Mouse (Mus musculus) adrenal gland, adult 18-20 months (tissue): Measurements from ENCODE around the gene Lmbr1. TPM values are rescaled to one million over a fixed set of nuclear protein-coding genes. Genes with fewer than 3 reads are reported as not detected.

Experiments used
- DNase-seq, 2 experiments: peaks; one replicate each; pipeline ENCODE4 v3.0.0; 2021 to 2022; ENCODE audit warnings: low spot score in 2 of 2
- total RNA-seq, 2 experiments: library from RNA; stranded (reverse); gene quantifications; 1 replicate in 1 of 2; 2 replicates in 1 of 2; pipeline ENCODE4 v1.2.3; 2021

Lmbr1 gene
- total RNA-seq, 2 experiments from 2014 or later: 12.2 to 17.1 TPM

GRCm38 (mm10) chr5:29270879-29271278 lies 107.3 kb downstream of the Lmbr1 start:
- no peak for DNase-seq

GRCm38 (mm10) chr5:29253876-29254275 lies 124.3 kb downstream of the Lmbr1 start:
- no peak for DNase-seq

- DNase-seq: no peak
Measured at GRCm38 (mm10) chr5:29251496-29251873, 126.7 kb downstream of the Lmbr1 start.

DNA sequence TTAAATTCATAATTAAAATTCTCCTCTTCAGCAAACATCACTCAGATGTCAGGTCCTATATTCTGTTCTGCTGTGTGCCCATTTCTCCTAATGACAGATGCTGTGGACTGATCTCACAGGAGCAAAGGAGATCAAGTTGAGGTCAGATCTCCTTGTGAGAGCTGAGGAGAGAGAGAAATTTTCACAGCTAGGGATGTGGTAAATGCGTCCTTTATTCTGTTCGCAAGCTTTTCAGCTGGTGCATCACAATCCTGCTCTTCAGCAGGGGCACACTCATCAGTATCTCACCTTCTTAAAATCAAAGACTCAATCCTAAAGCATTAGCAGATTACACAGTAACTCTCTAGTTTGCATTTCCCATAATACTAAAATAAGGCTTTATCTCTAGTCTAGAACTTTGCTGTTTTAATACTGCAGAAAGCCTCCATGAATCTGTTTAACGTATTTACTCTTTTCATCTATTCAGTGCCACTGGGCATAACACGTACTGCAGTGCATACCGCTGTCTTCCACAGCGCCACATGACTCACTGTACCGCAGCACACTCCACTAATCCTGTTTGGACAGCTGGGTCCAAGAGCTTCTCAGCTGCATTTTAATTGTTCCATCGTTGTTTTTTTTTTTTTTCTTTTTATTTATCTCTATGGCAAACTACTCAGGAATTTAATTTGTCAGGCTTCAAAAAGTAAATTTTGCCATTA lies 127.2 kb downstream of the Lmbr1 start:
- no peak for DNase-seq

DNA sequence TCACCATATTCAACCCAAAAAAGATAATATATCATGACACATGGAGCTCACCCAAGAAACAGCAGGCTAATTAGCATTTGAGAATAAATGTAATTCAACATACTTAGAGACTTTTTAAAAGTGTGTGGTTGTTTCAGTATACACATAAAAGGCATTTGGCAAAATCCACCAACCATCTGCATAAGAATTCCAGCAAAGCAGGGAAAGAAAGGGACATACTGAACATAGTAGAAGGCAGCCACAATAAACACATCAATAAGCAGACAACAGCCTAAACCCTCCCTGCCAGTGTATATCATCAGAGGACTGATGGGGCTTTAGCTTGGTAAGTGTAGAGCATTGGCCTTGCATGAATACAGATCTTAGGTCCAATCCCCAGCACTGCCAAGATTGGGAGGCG lies 133.4 kb downstream of the Lmbr1 start:
- no peak for DNase-seq

- DNase-seq: no peak
Measured at GRCm38 (mm10) chr5:29238379-29238778, 139.8 kb downstream of the Lmbr1 start.

GRCm38 (mm10) chr5:29230481-29230880 lies 147.7 kb downstream of the Lmbr1 start:
- no peak for DNase-seq

DNA sequence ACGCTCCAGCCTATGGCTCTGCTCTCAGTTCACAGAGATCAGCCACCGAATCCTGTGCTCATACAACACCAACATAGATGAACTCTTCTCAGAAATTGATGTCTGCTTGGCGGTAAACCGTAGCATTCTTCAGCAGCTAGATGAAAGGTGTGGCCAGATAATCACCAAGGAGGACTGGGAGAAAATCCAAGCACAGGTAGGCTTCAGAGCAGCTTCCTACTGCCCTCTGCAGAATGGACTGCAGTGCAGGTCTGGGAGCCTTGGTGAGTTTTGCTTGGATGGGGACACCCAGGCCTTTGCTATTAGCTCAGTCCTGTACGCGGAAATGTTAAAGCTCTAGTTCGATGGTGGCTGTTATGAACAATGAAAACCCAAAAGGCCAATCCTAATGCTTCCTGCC lies 154.1 kb downstream of the Lmbr1 start:
- DNase-seq: no peak

DNA sequence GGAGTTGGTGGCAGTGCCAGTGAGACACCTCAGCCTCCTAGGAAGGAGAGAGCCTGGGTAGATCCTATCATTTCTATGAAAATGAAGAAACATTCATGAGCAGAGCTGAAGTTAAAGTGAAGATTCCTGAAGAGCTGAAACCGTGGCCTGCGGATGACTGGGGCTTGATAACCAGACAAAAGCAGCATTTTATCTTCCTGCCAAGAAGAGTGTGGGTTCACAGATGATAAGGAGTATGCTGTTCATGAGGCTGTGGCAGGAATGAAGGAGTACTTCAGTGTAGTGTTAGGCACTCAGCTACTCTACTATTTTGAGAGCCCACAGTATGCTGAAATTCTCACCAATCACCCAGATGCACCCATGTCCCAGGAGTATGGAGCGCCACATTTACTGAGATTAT lies 160.2 kb downstream of the Lmbr1 start:
- DNase-seq: no peak

DNA sequence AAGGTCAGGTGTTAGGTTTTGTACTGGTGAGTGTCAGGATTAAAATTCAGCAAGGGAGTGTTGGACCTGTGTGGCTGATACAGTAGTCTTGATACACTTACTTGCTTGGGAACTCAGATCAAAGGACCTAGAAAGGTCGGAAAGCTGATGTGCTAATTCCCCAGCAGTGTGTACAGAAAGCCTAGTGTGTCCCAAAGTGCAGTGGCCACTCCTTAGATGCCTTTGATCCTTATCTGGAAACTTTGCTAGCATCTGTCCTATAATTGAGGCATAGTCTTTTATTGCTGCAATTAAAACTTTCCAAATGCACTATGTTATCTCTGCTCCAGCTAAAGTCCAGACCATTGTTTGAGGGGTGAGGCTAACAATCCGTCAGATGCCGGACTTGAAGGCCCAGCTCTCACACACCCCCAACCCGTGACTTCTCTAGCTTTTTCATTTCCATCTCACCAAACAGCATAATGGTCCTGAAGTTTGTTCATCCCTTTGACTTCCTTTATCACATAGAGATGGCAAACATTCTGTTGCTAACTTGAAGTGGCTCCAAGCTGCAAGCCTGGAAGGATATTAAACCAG lies 166.1 kb downstream of the Lmbr1 start:
- no peak for DNase-seq

DNA sequence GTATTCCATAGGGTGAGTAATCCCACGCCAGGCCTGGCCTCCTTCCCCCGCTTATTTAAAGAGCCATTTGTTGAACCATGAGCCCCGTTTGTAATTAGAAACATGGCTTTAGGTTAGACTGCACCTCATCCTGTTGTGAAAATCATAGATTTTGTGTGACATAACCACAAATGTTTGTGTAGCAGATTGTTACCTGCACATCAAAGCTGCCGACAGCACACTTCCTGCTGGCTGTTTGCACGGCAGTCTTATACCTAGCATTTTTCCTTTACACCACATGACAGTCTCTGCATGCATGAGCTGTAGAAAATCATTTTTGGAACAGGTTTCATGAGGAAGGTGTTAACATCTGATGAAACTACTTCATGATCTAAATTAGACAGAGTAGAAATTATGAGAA lies 172.5 kb downstream of the Lmbr1 start:
- DNase-seq: no peak

DNA sequence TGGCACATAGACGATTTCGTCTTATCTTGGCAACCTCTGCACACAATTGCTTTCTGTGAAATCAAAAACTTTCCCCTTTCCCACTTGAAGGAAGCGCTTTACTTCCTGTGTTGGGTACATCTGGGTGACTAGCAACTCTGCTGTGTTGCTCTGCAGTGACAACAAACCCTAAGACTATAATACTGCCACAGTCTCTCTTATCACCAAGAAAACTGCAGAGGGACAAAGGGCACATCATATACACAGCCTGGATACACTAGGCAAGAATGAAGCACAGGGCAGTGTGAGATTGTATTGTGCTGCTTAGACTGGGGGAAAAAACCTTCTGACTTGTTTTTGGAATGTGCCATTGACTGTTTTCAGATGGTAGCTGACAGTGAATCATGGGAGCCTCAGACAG lies 178.3 kb downstream of the Lmbr1 start:
- no peak for DNase-seq

DNA sequence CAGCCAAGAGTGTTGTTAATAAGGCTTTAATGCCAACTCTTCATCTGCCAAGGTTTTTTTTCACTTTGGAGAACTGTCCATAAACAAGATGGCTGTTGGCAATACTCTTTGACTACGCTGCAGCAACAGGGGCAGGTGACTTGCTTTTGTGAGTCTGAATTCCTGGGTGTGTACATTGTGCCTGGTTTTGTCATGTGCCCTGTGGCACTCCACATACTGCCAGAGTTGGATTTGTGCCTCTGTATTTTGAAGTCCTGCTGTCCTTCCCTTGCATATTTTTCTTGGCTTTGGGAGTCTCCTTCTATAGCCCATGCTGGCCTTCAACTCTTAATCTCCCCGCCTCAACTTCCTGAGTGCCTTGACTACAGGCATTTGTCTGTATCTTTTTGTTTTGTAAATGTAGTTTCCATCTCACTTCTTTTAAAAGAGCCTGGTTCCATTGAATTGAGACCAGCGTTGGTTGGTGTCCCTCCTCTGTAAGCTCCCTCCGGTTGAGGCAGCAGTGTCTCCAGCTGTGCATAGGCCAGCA lies 179.2 kb downstream of the Lmbr1 start:
- DNase-seq: no peak

DNA sequence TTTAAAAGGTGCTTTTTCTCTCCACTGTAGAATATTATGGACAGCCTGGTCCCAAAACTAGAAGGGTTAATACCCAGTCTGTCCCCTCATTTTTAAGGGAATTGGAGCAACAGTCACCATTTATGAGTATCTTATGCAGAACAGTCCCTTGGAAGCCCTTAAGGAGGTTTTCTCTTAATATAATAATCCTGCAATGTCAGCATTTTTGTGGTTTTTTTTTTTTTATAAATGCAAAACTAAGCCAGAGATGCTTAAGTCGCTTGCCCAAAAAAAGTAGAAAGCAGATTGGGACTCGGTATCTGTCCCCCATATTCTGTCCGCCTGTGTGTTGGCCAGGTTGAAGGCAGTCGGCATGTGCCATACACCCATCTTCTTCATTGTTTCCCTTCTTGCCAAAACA lies 181.0 kb downstream of the Lmbr1 start:
- DNase-seq: no peak

DNA sequence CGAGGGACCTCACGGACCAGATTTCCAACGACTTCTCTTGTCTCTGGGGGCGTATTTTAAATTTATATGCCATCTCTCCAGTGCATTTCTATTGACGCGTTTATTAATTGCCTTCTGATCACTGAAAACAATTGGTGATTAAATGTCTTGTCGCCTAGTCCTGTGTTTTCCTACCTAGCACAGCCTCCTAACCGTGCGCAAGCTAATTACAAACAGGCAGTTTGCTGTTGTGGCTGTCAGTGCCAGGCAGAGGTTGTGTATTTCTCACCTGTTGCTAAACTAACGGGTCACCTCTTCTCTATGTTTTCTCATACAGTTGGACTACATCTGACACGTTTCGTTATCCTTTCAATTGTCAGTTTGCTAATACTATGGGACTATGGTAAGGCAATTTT lies 181.9 kb downstream of the Lmbr1 start:
- peak in 1 of 2 experiments; percentile 7 for DNase-seq

DNA sequence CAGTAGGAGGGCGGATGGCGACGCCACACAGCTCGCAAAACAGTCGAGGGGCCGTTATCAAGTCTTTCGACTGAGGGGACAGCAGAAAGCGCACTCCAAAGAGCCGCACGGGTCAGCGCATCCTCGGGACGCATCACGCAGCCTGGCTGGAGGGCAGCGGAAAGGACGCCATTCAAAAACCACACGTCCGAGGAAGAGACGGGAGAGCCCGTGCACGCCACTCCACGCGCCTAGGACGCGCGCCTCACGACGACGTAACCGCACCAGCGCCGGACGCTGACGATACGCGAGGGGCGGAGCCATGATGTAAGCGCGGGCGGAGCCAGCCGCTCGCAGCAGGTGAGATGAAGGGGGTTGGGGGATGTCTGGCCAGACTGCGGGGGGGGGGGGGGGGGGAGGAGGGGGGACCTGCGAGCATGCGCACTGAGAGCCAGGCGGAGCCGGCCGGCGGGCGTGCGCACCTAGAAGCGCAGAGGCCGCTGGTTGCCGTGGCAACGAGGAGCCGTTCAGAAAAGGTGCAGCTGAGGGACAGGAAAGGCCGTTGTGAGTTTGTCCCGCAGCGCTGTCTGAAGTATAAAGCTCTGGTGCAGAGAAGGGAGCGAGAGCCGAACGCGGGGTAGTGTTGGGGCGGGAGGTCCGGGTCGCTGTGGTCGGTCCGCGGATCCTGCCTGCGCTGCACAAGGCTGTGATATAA lies 182.5 kb downstream of the Lmbr1 start, which contains the start of gene Rnf32:
Gene Rnf32 (plus strand): TSS at position 423 of the 694 bp plus-strand sequence.
- peak; percentile 72 to 82 for DNase-seq

GRCm38 (mm10) chr5:29195231-29195569 lies 183.0 kb downstream of the Lmbr1 start:
- no peak for DNase-seq

GRCm38 (mm10) chr5:29186798-29187197 lies 191.4 kb downstream of the Lmbr1 start:
- no peak for DNase-seq
